Mouse (Mus musculus): Measurements from ENCODE around the gene Slain1. TPM values are rescaled to one million over a fixed set of nuclear protein-coding genes. Genes with fewer than 3 reads are reported as not detected.
A peak's percentile ranks its signal among the peaks of the same experiment; 100 is the strongest.
"Not testable (repeated sequence)": the region's sequence is repeated elsewhere in the genome, so short reads cannot be mapped to it uniquely, and the experiment has no call there.

The Slain1 gene
- total and polyA plus RNA-seq, 2 experiments from 2014 or later = 44.2 to 100 TPM

- 84% methylated on average over 23 of the region's 23 CpGs for WGBS
- TF ChIP-seq CTCF (IDR thresholded peaks at IDR 0.05; ENCODE audit: low read depth) = no peak
- Histone ChIP-seq H3K27me3 (ENCODE audit: insufficient read depth, low read length) (no peaks in the 10 kb centered on the region), H3K4me2 (ENCODE audit: low read depth) (no peak overlapping the region), H3K27ac (ENCODE audit: low read depth, low read length) (no peak overlapping the region), H3K9me3 (ENCODE audit: low read length) (no peaks in the 10 kb centered on the region), H3K9ac (no peak overlapping the region), H3K4me1 (ENCODE audit: insufficient read depth) (no peaks in the 10 kb centered on the region), H3K36me3 (ENCODE audit: insufficient read depth) (no peaks in the 10 kb centered on the region), H3K4me3 (ENCODE audit: low read depth, low read length) (no peak overlapping the region)
- no peak for ATAC-seq
- DNase-seq = no peak
Measured at GRCm38 (mm10) chr14:103728951-103729725, 79.1 kb downstream of the Slain1 start.

GRCm38 (mm10) chr14:103729760-103730367, 79.8 kb downstream of the Slain1 start:
- no peak overlapping the region for H3K27ac ChIP-seq (ENCODE audit: low read depth, low read length)
- DNase-seq = peak; percentile 42
- H3K36me3 ChIP-seq (ENCODE audit: insufficient read depth) = no peaks in the 10 kb centered on the region
- TF ChIP-seq CTCF (IDR thresholded peaks at IDR 0.05; ENCODE audit: low read depth) = no peak
- peak; percentile 78 for ATAC-seq
- no peaks in the 10 kb centered on the region for H3K27me3 ChIP-seq (ENCODE audit: insufficient read depth, low read length)
- H3K4me1 ChIP-seq (ENCODE audit: insufficient read depth) = no peaks in the 10 kb centered on the region
- H3K9ac ChIP-seq = no peak overlapping the region
- H3K4me2 ChIP-seq (ENCODE audit: low read depth) = no peak overlapping the region
- no peaks in the 10 kb centered on the region for H3K9me3 ChIP-seq (ENCODE audit: low read length)
- no peak overlapping the region for H3K4me3 ChIP-seq (ENCODE audit: low read depth, low read length)
- 30% methylated on average over 11 of the region's 11 CpGs for WGBS

- H3K4me2 ChIP-seq (ENCODE audit: low read depth) = no peak overlapping the region
- WGBS = 61% methylated on average over 1 of the region's 1 CpGs
- H3K27me3 ChIP-seq (ENCODE audit: insufficient read depth, low read length) = no peaks in the 10 kb centered on the region
- H3K36me3 ChIP-seq (ENCODE audit: insufficient read depth) = no peaks in the 10 kb centered on the region
- H3K27ac ChIP-seq (ENCODE audit: low read depth, low read length) = no peak overlapping the region
- no peak overlapping the region for H3K4me3 ChIP-seq (ENCODE audit: low read depth, low read length)
- no peaks in the 10 kb centered on the region for H3K4me1 ChIP-seq (ENCODE audit: insufficient read depth)
- DNase-seq (no peak), ATAC-seq (no peak)
- peak; percentile 15; the same call in 1 of the 2 replicates for TF ChIP-seq CTCF (IDR thresholded peaks at IDR 0.05; ENCODE audit: low read depth)
- no peaks in the 10 kb centered on the region for H3K9me3 ChIP-seq (ENCODE audit: low read length)
- no peak overlapping the region for H3K9ac ChIP-seq
Measured at GRCm38 (mm10) chr14:103732626-103733025, 82.6 kb downstream of the Slain1 start.

- Histone ChIP-seq H3K36me3 (ENCODE audit: insufficient read depth) (no peaks in the 10 kb centered on the region), H3K27ac (ENCODE audit: low read depth, low read length) (no peak overlapping the region), H3K4me1 (ENCODE audit: insufficient read depth) (no peaks in the 10 kb centered on the region), H3K9ac (no peak overlapping the region), H3K4me2 (ENCODE audit: low read depth) (no peak overlapping the region), H3K9me3 (ENCODE audit: low read length) (no peaks in the 10 kb centered on the region), H3K27me3 (ENCODE audit: insufficient read depth, low read length) (no peaks in the 10 kb centered on the region), H3K4me3 (ENCODE audit: low read depth, low read length) (no peak overlapping the region)
- 87% methylated on average over 7 of the region's 7 CpGs for WGBS
- DNase-seq (no peak), ATAC-seq (no peak)
- no peak for TF ChIP-seq CTCF (IDR thresholded peaks at IDR 0.05; ENCODE audit: low read depth)
Measured at GRCm38 (mm10) chr14:103741216-103741615, 91.2 kb downstream of the Slain1 start.

GRCm38 (mm10) chr14:103742150-103742549, 92.1 kb downstream of the Slain1 start:
- ATAC-seq = no peak
- Histone ChIP-seq H3K36me3 (ENCODE audit: insufficient read depth) (no peaks in the 10 kb centered on the region), H3K9me3 (ENCODE audit: low read length) (no peaks in the 10 kb centered on the region)

GRCm38 (mm10) chr14:103747345-103747744, 97.3 kb downstream of the Slain1 start:
- H3K36me3 ChIP-seq (ENCODE audit: insufficient read depth) = no peaks in the 10 kb centered on the region
- H3K4me2 ChIP-seq (ENCODE audit: low read depth) = no peak overlapping the region
- H3K9ac ChIP-seq = no peak overlapping the region
- no peaks in the 10 kb centered on the region for H3K27me3 ChIP-seq (ENCODE audit: insufficient read depth, low read length)
- H3K4me3 ChIP-seq (ENCODE audit: low read depth, low read length) = no peak overlapping the region
- no peaks in the 10 kb centered on the region for H3K9me3 ChIP-seq (ENCODE audit: low read length)
- no peak for DNase-seq
- 59% methylated on average over 6 of the region's 6 CpGs for WGBS
- H3K27ac ChIP-seq (ENCODE audit: low read depth, low read length) = no peak overlapping the region
- no peak for TF ChIP-seq CTCF (IDR thresholded peaks at IDR 0.05; ENCODE audit: low read depth)
- ATAC-seq = no peak
- no peaks in the 10 kb centered on the region for H3K4me1 ChIP-seq (ENCODE audit: insufficient read depth)

More at GRCm38 (mm10) chr14:103742150-103742549, 92.1 kb downstream of the Slain1 start:
- Histone ChIP-seq H3K4me2 (ENCODE audit: low read depth) (no peak overlapping the region), H3K4me3 (ENCODE audit: low read depth, low read length) (no peak overlapping the region), H3K27me3 (ENCODE audit: insufficient read depth, low read length) (no peaks in the 10 kb centered on the region), H3K27ac (ENCODE audit: low read depth, low read length) (no peak overlapping the region), H3K4me1 (ENCODE audit: insufficient read depth) (no peaks in the 10 kb centered on the region), H3K9ac (no peak overlapping the region)
- no peak for DNase-seq
- 83% methylated on average over 8 of the region's 8 CpGs for WGBS
- TF ChIP-seq CTCF (IDR thresholded peaks at IDR 0.05; ENCODE audit: low read depth) = no peak

GRCm38 (mm10) chr14:103750638-103751037, 100.6 kb downstream of the Slain1 start:
- 97% methylated on average over 4 of the region's 4 CpGs for WGBS
- not testable (repeated sequence) for H3K4me2 ChIP-seq (ENCODE audit: low read depth); ATAC-seq; H3K27me3 ChIP-seq (ENCODE audit: insufficient read depth, low read length); H3K4me1 ChIP-seq (ENCODE audit: insufficient read depth); DNase-seq; H3K27ac ChIP-seq (ENCODE audit: low read depth, low read length); H3K9me3 ChIP-seq (ENCODE audit: low read length); H3K4me3 ChIP-seq (ENCODE audit: low read depth, low read length); H3K36me3 ChIP-seq (ENCODE audit: insufficient read depth); H3K9ac ChIP-seq

Measured in forebrain, postnatal 0 days (tissue).